Mouse (Mus musculus) naive thymus-derived CD4-positive, alpha-beta T cell, adult 2 months (primary cell): ENCODE data around the gene Thpo.

ENCODE experiments used
- DNase-seq: peaks from one replicate; pipeline ENCODE4 v3.0.0-alpha.2; 2011; ENCODE audit warnings: low read depth

Gene Thpo

DNA sequence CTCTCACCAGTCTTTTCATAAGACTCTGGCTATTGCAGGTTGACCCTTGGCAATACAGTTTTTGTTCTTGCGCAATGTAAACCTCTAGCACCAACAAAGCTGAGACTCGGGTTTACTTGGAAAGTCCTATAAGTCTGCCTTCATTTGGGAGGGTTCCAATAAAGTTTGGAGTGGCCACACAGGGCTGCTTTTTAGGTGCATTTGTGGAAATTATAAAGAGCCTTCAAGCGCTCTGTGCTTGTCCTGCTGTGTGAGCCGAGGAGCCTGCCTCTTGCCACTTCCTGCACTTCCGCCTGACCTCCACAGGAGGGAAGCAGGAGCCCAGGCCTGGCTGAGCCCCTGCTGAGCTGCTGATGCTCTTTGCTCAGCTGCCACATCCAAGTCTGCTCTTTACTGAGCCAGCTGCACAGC is 10.0 kb downstream of the Thpo start:
- peak; percentile 32 for DNase-seq

- DNase-seq: no peak
Observed at GRCm38 (mm10) chr16:20723247-20723646, 11.1 kb downstream of the Thpo start.

DNA sequence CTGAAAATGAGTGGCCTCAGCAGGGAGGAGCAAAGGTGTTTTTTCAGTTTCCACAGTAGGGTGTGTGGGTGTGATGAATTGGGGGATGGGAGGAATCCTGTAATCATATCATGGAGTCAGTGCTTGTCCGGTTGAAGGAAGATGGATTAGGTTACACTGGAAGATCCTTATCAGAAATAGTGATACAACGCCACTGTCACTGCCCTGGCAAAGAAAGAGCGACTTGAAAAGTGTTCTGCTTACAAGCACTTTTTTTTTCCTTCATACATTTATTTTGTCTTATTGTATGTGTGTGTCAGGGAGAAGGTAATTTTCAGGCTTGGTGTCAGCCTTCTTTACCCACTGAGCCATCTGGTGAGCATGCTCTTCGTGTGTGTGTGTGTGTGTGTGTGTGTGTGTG is 11.6 kb downstream of the Thpo start:
- no peak for DNase-seq

DNA sequence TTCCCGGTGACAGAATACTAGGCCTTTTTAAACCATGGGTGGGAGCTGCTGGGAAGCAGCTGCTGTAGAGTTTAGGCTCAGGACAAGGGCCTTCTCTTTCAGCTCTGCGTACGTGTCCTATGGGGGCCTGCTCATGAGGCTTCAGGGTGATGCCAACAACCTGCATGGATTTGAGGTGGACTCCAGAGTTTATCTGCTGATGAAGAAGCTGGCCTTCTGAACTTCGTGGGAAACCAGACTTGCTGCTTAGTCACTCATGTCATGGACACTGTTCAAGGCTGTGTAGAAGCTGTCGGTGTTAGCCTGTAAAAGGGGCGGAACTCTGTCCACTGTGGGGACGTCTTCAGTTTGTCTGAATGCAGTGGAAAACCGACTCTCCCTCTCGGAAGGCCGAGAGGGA is 12.5 kb downstream of the Thpo start:
- no peak for DNase-seq

- DNase-seq: no peak
Observed at GRCm38 (mm10) chr16:20717978-20718670, 16.2 kb downstream of the Thpo start.

DNA sequence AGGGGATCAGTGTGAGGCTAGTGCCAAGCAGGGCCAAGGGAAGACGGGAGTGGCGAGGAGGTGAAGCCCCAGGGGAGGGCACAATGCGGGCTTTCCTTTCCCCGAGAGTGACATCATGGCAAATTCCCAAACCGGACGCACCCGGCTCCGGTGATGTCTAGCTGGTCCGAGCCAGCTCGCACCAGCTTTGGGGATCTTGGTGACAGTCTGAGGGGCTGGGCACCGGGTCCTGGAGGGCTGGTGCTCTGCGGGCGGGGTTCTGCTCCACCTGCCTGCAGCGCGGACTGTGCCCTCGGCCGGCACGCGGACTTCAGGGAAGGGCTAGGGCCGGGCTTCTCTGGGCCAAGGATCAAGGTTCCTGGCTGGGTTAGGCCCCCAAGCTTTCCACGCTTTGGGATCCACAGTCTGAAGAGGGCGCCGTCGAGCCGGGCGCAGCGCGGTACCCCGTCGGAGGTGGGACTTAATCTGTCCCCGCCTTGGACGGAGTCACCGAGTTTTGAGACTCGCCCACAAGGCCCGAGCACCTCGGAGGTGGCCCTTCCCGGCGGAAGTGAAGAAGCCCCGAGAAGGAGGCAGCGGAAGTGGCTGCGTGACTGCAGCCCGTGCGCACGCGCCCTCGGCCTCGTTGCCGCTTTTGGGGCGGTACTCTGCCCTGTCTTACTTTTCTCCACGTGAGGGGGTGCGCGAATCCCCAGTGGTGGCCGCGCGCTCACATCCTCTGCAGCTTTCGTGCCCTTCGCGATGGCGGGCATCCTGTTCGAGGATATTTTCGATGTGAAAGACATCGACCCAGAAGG is 16.9 kb downstream of the Thpo start, which contains the start of the genes Polr2h and Clcn2:
Polr2h (plus strand) TSS at position 485 of the 797 bp plus-strand sequence.
Clcn2 (minus strand) TSS at position 566 of the 797 bp plus-strand sequence.
- peak; percentile 98 for DNase-seq

- DNase-seq: no peak
Observed at GRCm38 (mm10) chr16:20716841-20717180, 17.5 kb downstream of the Thpo start.

DNA sequence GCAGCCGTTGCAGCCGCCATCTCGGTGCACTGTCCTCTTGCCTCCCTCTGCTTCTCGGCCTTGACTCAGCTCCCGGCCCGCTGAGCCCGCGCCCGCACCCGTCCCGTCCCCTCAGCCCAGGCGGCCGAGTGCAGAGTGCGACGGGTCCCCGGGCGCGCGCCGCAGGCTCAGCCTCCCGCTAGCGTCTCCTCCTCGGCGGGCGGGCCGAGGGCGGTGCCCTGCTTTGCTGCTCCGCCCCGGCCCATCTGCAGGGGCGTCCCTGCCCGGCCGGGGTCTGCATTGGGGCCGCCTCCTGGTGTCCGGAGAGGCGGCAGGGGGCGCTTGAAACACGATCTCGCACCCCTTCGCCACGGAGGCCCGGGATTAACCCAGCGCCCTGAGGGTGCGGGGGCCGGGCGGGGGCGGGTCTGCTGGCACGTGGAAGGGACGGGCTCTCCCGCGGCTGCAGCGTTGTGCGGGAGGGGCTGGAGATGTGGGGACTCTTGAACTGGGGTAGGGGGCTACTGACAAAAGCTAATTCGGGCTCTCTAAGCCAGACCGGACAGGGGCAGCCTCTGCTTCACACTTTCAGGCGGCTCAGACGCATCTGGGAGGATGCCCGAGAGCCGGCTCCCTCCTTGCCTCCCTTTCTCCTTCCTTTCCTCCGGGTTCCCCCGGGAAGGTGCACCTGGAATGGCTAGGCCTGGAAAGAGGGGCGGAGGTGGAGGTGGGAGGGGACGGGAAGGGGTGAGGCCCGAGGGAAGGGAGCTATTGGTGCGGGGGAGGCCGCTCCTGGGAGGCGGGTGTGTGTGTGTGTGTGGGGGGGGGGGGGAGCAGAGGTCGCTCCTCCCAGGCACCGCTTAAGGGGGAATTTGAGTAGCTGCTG is 18.1 kb downstream of the Thpo start:
- DNase-seq: peak; percentile 70

GRCm38 (mm10) chr16:20715566-20715965 is 18.7 kb downstream of the Thpo start:
- no peak for DNase-seq

DNA sequence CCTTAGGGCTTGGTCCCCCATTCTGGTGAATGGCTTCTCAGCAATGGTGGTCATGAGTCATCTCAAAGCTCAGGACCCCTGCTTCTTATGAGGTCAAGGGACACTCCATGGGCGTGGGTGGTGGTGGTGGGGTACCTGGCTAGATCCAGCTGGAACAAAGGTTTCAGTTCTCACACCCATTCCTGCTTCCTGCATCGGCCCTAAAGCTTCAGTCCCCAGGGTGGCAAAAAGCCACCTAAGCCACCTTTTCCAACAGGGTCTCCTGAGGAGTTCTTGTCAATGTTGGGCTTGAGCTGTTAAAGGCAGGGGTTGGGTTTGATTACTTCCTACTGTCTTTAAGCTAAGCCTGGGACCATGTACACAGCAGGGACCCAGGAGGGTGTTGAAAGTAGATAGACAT is 19.1 kb downstream of the Thpo start:
- no peak for DNase-seq

- no peak for DNase-seq
Observed at GRCm38 (mm10) chr16:20714307-20715080, 19.8 kb downstream of the Thpo start.

GRCm38 (mm10) chr16:20712889-20713288 is 21.4 kb downstream of the Thpo start:
- no peak for DNase-seq

DNA sequence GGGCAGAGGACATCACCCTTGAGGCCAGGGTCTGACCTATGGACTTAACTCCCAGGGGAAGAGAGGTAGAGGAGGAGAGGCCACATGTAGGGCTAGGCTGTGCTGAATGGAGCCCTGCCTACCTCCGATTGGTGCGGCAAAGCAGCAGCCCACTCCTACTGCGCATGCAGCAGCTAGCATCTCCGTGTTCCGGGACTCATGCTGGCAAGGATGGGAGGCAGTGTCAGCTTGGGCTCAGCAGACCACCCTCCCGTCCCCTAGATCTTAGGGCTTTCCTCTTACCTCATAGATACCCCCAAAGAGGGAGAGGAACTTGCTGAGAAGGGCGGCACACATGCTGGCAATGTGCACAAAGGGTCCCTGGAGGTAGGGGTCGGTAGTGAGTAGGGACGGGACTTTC is 22.1 kb downstream of the Thpo start:
- DNase-seq: no peak

DNA sequence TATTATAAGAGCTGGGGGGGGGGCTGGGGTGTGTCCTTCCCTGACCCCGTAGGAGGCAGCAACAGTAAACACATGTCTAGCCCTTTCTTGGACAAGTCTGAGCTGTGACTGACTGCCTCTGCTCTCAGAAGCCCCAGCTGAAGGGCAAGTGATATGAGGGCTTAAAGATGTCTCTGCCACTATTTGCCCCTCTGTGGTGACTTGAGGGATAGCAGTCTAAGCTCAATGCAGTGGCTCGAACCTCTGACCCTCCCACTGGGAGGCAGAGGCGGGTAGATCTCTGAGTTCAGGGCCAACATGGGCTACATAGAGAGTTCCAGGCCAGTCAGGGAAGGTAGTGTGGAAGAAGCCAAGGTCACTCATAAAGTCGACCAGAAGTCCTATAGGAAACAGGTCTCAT is 23.5 kb downstream of the Thpo start:
- no peak for DNase-seq

- no peak for DNase-seq
Observed at GRCm38 (mm10) chr16:20710370-20710769, 23.9 kb downstream of the Thpo start.

DNA sequence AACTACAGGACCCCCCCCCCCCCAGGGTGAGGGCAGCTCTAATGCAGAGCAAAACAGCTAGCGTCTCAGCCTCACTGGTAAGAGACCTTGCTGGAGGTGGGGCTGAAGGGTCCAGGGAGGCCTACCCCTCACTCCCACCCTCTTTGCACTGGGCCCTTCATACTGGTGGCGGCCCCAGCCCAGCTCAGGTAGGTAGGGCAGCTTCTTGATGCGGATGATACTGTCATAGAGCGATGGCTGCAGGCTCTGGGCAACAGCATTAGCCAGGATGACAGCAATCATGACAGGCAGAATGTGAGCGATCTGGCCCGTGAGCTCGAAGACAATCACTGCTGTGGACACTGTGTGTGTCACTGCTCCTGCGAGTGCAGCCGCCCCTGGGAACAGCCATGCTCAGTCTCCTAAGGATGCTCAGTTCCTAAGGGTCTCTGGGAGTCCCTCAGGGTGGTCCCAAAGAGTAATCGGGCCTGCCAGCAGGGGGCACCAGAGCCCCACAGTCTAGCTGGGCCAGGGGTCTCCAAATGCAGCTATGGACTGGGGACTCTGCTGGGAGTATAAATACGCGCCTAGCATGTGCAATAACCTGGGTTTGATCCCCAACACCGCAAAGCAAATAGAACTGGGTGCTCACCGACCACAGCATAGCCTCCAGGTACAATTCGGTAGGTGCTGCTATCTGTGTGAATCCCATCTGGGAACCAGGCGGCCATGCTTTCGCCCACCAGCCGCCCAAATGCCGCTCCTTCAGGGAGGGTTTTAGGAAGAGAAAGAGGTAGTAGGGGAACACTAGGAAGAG is 25.2 kb downstream of the Thpo start:
- DNase-seq: peak; percentile 53

- no peak for DNase-seq
Observed at GRCm38 (mm10) chr16:20708220-20708938, 25.9 kb downstream of the Thpo start.

- DNase-seq: no peak
Observed at GRCm38 (mm10) chr16:20706407-20707055, 27.8 kb downstream of the Thpo start.

DNA sequence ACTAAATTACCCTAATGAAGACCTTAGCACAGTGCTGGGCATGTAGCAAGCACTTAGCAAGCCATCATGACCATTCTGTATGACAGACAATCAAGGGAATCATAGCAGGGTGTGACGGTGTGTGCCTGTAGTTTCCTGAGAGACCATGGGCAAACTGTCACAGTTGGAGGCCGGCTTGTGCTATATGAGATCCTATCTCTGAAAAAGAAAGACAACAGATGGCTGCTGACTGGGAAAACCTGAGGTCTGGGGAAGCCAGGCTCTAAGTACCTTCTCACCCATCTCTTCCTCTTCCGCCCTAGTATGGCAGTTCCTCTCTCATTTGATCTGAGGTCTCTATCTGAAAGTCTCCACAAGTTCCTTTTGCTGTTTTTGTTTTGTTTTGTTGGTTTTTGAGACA is 28.5 kb downstream of the Thpo start:
- no peak for DNase-seq
